Mouse (Mus musculus) limb, embryonic 14.5 days (tissue): ENCODE results near the gene Gabrb1. TPM values are rescaled to one million over a fixed set of nuclear protein-coding genes. Genes with fewer than 3 reads are reported as not detected.

Experiments used
- ATAC-seq: fragments of 200-750 bp; cut with Nextera tagmentation; 2 replicates; pipeline ENCODE4 v1.8.0; 2017; ENCODE audit warnings: low read depth, moderate number of reproducible peaks, moderate TSS enrichment; ENCODE audit not compliant: low FRiP score
- DNase-seq: peaks from one replicate; pipeline ENCODE4 v3.0.0-alpha.2; 2015; ENCODE audit warnings: low spot score
- H3K27ac ChIP-seq: fragments of 300-500 bp; sonication (generic); replicated peaks from 2 replicates; pipeline ENCODE4 v1.5.1; 2014; ENCODE audit warnings: low read depth, mild to moderate bottlenecking, low read length, moderate library complexity, mixed read lengths
- H3K27me3 ChIP-seq: fragments of 300-500 bp; sonication (generic); 2 replicates; pipeline ENCODE4 v1.6.1; 2014; ENCODE audit warnings: low read length, mixed read lengths; ENCODE audit not compliant: control insufficient read depth, insufficient read depth
- H3K36me3 ChIP-seq: fragments of 300-500 bp; sonication (generic); 2 replicates; pipeline ENCODE4 v1.6.1; 2014; ENCODE audit warnings: mild to moderate bottlenecking, low read length, moderate library complexity, mixed read lengths; ENCODE audit not compliant: control insufficient read depth, insufficient read depth
- H3K4me1 ChIP-seq: fragments of 300-500 bp; sonication (generic); 2 replicates; pipeline ENCODE4 v1.6.1; 2014; ENCODE audit warnings: antibody characterized with exemption, low read length, mixed read lengths; ENCODE audit not compliant: control insufficient read depth, insufficient read depth
- H3K4me2 ChIP-seq: fragments of 300-500 bp; sonication (generic); replicated peaks from 2 replicates; pipeline ENCODE4 v1.6.1; 2014; ENCODE audit warnings: low read depth, mild to moderate bottlenecking, low read length, moderate library complexity; ENCODE audit not compliant: severe bottlenecking
- H3K4me3 ChIP-seq: fragments of 300-500 bp; sonication (generic); replicated peaks from 2 replicates; pipeline ENCODE4 v1.5.1; 2014; ENCODE audit warnings: low read length
- H3K9ac ChIP-seq: fragments of 300-500 bp; sonication (generic); 2 replicates; pipeline ENCODE4 v1.6.1; 2014; ENCODE audit warnings: mild to moderate bottlenecking, low read depth, low read length, moderate library complexity; ENCODE audit not compliant: severe bottlenecking
- H3K9me3 ChIP-seq: fragments of 300-500 bp; sonication (generic); 2 replicates; pipeline ENCODE4 v1.6.1; 2016; ENCODE audit warnings: low read length; ENCODE audit not compliant: control insufficient read depth
- POLR2A ChIP-seq: fragments of 200-500 bp; IDR thresholded peaks from 2 replicates; pipeline ENCODE4 v1.8.0; 2012; ENCODE audit warnings: inconsistent platforms, mild to moderate bottlenecking, moderate library complexity, borderline replicate concordance; ENCODE audit not compliant: insufficient read depth, insufficient read length; ENCODE audit errors: extremely low read depth
- WGBS: fragments of 180-500 bp; shearing (Covaris S2); extraction: QIAGEN DNeasy Blood & Tissue Kit; methylation state at CpG from one replicate; pipeline ENCODE4 v1.1.7; 2014; 5-methylcytosine and 5-hydroxymethylcytosine counted together
- polyA plus RNA-seq, 2 experiments: library from polyadenylated mRNA; depleted of rRNA in 1 of 2; stranded (reverse) in 1 of 2; unstranded in 1 of 2; fragments of >200 nt; fragmentation: Nextera tagmentation in 1 of 2; extraction: Ambion mirVana in 1 of 2; gene quantifications; 2 replicates each; pipeline versions ENCODE4 v1.2.1 to v1.2.3; 2012 to 2014

The Gabrb1 gene
- polyA plus RNA-seq, 2 experiments, result 0.26 to 1.5 TPM

DNA sequence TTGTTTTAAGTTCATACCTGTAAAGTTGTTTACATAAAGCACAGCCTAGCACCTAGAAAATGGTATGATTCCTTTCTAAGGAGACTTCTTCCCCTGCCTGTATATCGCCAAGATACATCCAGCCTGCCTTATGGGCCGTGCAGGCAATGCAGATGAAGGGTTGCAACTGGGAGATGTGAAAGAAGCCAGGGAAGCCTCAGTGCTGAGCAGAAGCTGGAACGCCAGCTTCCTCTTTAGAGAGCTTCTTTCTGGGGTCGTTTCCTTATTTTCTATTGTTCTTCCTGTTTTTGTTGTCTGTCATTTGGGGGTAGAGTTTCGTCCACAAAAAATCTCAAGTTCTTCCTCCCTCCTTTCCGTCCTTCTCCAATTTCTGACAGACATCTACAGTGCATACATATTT is 512.2 kb downstream of the Gabrb1 start:
- H3K27ac ChIP-seq, result no peak overlapping the region
- no peaks in the 10 kb centered on the region for H3K27me3 ChIP-seq
- H3K9ac ChIP-seq, result no peak overlapping the region
- no peak for TF ChIP-seq POLR2A
- ATAC-seq (no peak), DNase-seq (no peak)
- no peak overlapping the region for H3K4me2 ChIP-seq
- no peaks in the 10 kb centered on the region for H3K9me3 ChIP-seq
- 73% methylated on average over 6 of the region's 6 CpGs for WGBS
- H3K36me3 ChIP-seq, result peaks cover 3% of the 10 kb centered on the region; the same call in 1 of the 2 replicates
- peaks cover 5% of the 10 kb centered on the region for H3K4me1 ChIP-seq
- H3K4me3 ChIP-seq, result no peak overlapping the region

DNA sequence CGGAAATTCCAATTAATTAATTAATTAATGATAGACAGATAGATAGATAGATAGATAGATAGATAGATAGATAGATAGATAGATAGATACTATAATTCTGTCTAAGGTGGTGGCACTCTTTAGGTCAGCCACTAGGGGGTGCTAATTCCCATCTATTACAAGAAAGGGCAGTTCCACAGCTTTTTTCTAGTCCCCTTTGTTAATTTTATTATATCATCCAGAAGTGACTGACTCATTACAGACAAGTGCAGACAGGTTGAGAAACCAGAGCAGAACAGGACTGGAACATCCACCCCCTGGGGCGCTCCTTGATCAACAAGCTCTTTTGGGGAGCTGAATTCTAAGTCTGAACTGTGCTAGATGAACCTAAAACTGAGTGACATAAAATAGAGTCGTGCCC is 514.8 kb downstream of the Gabrb1 start:
- Histone ChIP-seq H3K4me2 (no peak overlapping the region), H3K4me3 (no peak overlapping the region), H3K27me3 (no peaks in the 10 kb centered on the region), H3K9ac (no peak overlapping the region), H3K4me1 (no peaks in the 10 kb centered on the region), H3K27ac (no peak overlapping the region), H3K9me3 (no peaks in the 10 kb centered on the region), H3K36me3 (no peaks in the 10 kb centered on the region)
- no peak for TF ChIP-seq POLR2A
- ATAC-seq, result no peak
- DNase-seq, result peak; percentile 78
- WGBS, result 31% methylated on average over 3 of the region's 3 CpGs

DNA sequence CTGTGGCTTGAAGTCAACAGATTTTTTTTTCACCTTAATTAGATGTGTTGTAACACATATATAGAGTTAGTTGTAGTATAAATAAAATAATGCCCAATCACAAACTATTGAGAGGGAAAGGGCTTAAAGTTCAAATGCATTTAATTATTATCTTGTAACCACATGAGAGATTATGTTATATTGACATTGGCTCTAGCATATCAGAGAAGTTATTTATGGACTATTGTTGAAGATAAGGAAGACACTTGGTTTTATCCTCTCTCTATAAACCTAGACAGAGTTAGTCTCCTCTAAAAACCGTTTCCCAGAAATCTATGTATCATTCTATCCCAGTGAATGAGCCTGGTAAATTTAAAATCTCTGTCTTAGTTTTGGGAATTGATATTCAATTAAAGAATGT is 515.6 kb downstream of the Gabrb1 start:
- TF ChIP-seq POLR2A, result no peak
- Histone ChIP-seq H3K9ac (no peak overlapping the region), H3K9me3 (no peaks in the 10 kb centered on the region), H3K27ac (no peak overlapping the region), H3K4me1 (no peaks in the 10 kb centered on the region), H3K4me2 (no peak overlapping the region), H3K27me3 (no peaks in the 10 kb centered on the region), H3K36me3 (no peaks in the 10 kb centered on the region), H3K4me3 (no peak overlapping the region)
- no peak for ATAC-seq
- no peak for DNase-seq
- whole genome bisulfite sequencing, result 63% methylated on average over 1 of the region's 1 CpGs

DNA sequence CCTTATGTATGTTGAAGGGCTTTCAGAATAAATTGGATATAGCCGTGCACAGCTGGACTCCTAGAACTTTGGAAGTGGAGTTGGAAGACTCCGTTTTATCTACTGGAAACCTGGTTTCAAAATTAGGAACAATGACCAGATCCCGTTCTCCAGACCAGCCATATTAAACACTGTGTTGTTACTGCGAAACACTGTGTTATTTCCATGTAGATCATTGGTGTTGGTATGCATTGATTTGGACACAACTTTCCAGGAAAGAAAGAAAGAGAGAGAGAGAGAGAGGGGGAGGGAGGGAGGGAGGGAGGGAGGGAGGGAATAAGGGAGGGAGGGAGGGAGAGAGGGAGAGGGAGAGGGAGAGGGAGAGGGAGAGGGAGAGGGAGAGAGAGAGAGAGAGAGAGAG is 517.1 kb downstream of the Gabrb1 start:
- no peak for TF ChIP-seq POLR2A
- H3K4me3 ChIP-seq, result no peak overlapping the region
- 69% methylated on average over 4 of the region's 4 CpGs for WGBS
- H3K27me3 ChIP-seq, result no peaks in the 10 kb centered on the region
- DNase-seq (no peak), ATAC-seq (no peak)
- H3K9ac ChIP-seq, result no peak overlapping the region
- H3K27ac ChIP-seq, result no peak overlapping the region
- no peaks in the 10 kb centered on the region for H3K36me3 ChIP-seq
- no peak overlapping the region for H3K4me2 ChIP-seq
- no peaks in the 10 kb centered on the region for H3K9me3 ChIP-seq
- H3K4me1 ChIP-seq, result no peaks in the 10 kb centered on the region

DNA sequence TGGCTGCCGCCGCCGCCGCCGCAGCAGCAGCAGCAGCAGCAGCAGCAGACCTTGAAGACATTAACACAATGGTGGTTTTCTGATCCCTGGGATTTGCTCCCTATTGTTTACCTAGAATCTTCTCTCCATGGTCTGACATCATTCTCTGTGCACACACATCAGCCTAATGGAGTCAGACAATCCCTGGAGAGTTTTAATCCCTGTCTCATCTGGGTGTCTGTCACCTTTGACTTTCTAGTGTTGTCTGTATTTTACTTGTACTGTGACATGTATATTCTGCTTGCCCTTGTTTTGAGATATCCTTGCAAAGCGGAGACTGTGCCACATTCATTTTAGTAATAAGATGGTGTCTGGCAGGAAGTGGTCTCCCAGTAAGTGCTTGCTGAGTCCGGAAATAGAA is 517.6 kb downstream of the Gabrb1 start:
- no peak for ATAC-seq
- Histone ChIP-seq H3K27me3 (no peaks in the 10 kb centered on the region), H3K27ac (no peak overlapping the region), H3K9ac (no peak overlapping the region), H3K36me3 (no peaks in the 10 kb centered on the region), H3K9me3 (no peaks in the 10 kb centered on the region), H3K4me2 (no peak overlapping the region), H3K4me3 (no peak overlapping the region), H3K4me1 (no peaks in the 10 kb centered on the region)
- no peak for TF ChIP-seq POLR2A
- DNase-seq, result no peak
- WGBS, result 37% methylated on average over 7 of the region's 7 CpGs

DNA sequence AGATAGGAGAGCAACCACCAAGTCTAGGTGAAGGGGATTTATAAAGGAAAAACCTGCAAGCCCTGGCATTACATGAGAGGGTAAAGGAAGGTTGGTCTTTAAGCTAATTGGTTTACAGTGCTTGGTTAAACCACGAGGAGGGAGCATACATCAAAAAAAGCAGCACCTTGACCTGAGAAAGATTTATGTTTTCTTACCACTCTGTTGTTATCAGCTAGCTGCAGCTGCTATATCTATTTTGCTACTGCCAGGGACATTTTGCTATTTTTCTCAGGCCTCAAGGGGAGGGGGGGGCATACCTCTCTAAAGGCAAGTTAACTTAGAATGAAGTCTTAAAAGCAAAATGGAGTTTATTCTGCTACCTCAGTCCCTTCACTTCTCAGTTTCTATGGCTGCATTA is 523.3 kb downstream of the Gabrb1 start:
- WGBS, result 18% methylated on average over 1 of the region's 1 CpGs
- DNase-seq (no peak), ATAC-seq (no peak)
- H3K9ac ChIP-seq, result no peak overlapping the region
- H3K27ac ChIP-seq, result no peak overlapping the region
- TF ChIP-seq POLR2A, result no peak
- H3K4me2 ChIP-seq, result no peak overlapping the region
- H3K27me3 ChIP-seq, result no peaks in the 10 kb centered on the region
- no peaks in the 10 kb centered on the region for H3K36me3 ChIP-seq
- H3K4me1 ChIP-seq, result no peaks in the 10 kb centered on the region
- no peaks in the 10 kb centered on the region for H3K9me3 ChIP-seq
- no peak overlapping the region for H3K4me3 ChIP-seq
